Mouse (Mus musculus): ENCODE data around the gene Klhl35.

Gene Klhl35

DNA sequence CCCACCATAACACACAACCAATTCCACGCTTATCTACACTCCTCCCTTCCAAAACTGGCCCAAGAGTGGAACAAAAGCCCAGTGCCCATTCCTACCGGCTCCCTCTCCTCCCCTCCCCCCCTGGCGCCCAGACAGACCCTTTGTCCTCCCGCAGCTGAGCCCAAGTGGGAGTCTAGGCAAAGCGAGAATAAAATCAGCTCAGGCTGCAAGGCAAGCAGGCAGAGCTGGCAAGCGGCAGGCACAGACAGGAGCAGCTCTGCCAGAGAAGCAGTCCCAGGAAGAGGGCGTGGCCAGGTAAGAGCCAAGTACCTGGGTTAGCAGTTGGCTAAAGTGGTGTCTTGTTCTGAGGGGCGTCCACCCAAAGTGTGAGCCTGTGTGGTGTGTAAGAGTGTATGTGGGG, at the start of gene Klhl35:
Gene Klhl35, plus strand, starts transcription at position 194 of the 400 bp plus-strand sequence.
- DNase-seq (ENCODE audit: low read depth) = no peak

DNA sequence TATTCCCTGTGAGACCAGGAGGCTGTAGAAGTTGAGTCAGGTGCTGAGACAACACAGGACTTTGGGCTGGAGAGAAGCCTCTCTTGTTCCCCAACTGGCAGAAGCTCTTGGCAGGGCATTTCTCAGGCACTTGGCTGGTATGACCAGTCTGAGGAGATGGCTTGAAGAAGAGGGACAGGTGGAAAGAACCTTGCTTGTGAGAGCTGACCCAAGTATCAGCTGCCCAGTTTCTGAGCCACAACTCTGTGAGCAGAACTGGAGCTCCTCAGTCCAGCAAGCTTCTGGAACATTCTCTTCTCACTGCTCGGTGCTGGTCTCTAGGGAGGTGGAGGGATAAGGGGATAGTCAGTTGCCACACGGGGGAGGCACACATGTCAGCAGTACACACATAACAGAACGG, 46.5 kb upstream of the Klhl35 start:
- DNase-seq (ENCODE audit: low read depth) = no peak

- no peak for DNase-seq (ENCODE audit: low read depth)
Observed at GRCm38 (mm10) chr7:99421006-99421405, 44.8 kb upstream of the Klhl35 start.

DNA sequence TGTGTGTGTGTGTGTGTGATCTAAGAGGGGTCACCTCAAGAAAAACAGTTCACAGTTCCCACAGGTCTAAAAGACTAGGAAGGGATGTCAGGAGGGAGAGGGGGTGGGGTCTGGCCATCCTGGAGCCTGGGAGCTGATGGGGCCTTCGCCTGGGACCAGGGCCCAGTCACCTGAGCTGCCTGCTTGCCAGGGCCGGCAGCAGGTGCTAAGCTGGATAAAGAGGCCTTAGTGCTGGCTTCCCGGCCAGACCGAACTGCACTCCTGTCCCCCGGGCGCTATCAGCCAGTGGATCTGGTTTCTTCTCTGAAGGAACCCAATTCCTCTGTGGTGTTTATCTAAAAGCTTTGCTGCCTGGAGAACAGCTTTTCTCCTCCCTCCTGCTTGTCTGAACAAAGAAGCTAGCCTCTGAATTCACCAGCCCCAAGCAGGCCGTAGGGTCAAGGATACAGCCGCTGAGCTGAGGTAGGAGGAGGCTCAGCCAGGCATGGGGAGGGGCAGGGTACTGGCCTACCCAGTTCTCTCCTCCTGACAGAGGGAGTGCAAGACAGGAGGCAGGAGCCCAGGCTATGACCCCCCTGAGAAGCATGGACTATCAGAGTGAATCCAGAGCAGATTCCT, 41.2 kb upstream of the Klhl35 start:
- no peak for DNase-seq (ENCODE audit: low read depth)

DNA sequence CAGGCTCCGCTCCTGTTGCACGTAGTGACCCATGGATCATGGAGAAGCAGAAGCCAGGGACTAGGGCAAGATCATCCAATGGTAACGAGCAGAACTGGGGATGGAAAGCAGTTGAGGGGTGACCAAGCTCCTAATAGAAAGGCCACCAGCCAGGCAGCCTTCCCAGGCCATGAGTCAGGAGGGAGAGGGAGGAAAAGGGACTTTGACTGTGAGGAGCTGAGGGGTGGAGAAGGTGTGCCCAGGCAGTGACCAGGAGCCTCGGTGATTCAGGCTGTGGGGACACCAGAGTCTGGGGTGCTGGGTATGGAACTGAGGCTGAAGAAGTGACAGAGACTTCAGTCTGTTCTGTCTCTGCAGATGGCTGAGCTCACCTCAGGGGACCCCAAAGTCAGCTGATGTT, 40.1 kb upstream of the Klhl35 start:
- DNase-seq (ENCODE audit: low read depth) = no peak

DNA sequence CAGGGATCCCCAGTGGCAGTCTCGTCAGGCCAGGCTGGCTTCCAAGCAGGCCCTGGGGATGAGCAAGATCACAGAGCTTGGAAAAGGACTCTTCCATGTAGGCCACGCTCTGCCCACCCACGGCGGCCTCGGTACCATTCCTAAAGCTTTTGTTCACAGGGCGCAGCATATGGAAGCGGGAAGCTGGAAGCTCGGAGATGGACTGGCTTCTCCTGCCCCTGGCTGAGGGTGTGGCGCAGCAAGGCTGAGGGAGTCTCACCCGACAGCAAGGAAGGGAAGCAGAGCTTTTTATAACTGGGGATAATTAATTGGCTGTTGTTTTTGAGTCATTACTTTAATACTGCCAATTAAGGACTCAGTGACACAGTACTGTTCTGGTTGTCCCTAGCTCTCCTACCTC, 38.8 kb upstream of the Klhl35 start:
- DNase-seq (ENCODE audit: low read depth) = no peak

DNA sequence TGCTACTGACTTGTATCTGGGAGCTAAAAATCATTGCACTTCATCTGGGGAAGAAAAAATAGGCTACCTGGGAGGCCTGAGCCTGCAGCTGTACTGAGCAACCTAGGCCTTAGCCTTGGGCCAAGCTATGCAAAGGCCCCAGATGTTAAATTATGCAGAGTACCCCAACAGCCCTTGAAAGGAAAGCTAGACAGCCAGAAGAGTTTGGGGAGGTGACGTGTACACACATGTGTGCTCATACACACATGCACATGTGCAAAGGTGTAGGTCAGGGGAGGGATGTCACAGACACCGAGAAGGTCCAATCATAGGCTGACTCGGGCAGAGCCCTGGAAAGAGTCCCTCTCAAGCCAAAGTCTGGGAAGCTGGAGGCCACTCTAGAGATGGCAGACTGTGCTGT, 37.8 kb upstream of the Klhl35 start:
- no peak for DNase-seq (ENCODE audit: low read depth)

DNA sequence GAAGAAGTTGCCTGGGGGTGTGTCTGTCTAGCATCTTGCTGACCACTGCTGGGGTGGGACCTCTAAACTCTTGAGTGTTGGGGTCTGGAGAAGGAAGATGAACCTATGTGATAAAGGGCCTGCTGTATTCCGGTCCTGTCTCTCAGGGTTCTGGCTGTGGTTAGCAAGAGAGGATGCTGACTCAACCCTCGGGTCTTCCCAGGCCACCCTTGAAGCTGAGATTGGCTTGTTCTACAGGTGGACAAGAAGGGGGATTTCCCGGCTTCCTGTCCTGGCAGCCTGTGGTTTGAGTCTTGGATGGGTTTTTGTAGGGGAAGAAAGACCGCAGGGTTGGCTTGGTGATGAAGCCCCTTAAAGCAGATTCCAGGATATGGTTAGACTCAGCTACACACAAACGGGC, 37.0 kb upstream of the Klhl35 start:
- no peak for DNase-seq (ENCODE audit: low read depth)

- DNase-seq (ENCODE audit: low read depth) = no peak
Observed at GRCm38 (mm10) chr7:99429786-99430185, 36.0 kb upstream of the Klhl35 start.

DNA sequence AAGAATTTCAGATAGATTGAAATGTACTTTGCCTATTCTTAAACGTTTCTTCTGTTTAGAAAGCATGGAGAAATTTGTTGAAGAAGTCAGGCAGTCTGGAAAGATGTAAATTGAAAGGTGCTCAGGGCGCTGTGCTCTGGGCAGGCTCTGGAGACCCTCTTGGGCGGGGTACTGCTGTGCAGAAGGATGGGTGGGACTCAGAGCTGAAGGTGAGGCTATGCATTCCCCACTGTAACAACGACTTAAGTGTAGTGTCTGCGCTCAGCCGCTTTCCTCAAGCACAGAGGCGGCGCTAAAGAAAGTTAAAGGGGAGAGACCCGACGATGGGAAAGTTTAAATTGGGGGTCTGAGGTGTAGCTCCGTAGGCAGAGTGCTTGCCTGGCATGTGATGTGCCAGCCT, 35.6 kb upstream of the Klhl35 start:
- DNase-seq (ENCODE audit: low read depth) = no peak

- peak; percentile 63 for DNase-seq (ENCODE audit: low read depth)
Observed at GRCm38 (mm10) chr7:99432248-99432647, 33.6 kb upstream of the Klhl35 start.

- peak; percentile 47 for DNase-seq (ENCODE audit: low read depth)
Observed at GRCm38 (mm10) chr7:99432863-99433262, 32.9 kb upstream of the Klhl35 start.

DNA sequence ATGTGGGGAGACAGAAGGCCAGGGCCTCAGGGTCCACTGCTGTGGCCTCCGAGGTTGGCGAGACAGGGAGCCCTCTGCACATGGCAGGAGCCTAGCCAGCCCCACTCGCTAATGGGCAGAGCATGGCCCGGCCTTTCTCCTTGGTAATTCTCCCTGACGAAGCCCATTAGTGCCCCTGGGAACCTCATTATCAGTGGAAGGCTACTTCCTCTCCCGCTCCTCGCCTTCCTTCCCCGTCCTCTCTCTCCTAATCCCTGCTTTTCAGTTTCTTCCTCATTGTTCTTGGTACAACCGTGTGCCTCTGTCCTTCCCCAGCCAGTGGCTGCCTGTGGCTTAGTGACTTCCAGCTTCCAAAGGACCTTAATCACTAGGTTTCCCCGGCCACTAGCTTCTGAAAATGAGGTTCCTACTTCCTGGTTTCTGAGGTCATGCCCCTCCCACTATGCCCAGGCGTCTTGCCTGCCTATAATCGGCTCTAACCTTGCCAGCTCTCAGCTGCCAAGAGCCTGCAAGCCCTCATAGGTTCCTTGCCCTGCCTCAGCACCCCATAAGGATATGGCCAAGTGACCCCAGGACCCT, 31.0 kb upstream of the Klhl35 start:
- DNase-seq (ENCODE audit: low read depth) = peak; percentile 61

- no peak for DNase-seq (ENCODE audit: low read depth)
Observed at GRCm38 (mm10) chr7:99436530-99436929, 29.3 kb upstream of the Klhl35 start.

- DNase-seq (ENCODE audit: low read depth) = no peak
Observed at GRCm38 (mm10) chr7:99438881-99439280, 26.9 kb upstream of the Klhl35 start.

DNA sequence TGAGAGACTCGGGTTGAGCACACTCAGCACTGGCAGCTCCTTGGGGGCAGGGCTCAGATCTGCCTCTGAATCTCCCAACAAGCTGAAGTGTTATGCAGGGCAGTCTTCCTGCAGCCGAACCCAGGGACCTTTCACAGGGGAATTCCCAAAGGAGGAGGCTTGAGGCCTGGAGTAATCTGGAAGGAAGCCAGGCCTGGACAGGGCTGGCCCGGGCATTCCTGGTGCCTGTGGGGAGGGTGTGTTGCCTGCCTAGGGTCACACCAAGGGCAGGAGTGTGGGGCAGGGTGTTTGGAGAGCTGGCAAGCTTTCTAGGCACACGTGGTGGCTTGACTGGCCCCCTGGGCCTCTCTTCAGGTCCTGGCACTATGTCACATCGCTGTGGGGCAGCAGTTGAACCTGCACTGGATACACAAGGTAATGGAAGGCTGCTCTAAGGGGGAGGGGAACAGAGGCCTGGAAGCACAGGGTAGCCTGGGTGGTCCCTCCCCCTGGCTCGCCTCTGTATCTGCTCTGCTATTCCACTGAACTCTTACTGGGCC, 24.2 kb upstream of the Klhl35 start:
- no peak for DNase-seq (ENCODE audit: low read depth)

DNA sequence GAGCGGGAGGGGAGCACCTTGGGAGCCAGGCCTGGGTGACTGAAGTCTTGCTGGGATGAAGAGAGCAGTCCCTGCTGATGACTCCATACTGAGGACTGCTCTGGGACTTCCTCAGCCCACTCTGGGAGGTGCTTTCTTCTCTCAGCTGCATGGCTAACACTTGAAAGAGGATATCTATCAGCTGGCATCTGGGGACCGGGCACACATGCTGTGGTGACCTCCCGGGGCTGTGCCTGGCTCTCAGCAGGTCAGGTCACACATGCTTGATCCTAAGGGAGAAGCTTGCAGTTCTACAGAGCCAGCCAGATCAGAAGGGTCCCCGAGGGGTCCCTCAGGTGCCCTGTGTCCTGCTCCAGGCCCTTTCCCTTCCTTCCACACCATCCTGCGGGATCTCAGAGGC, 22.6 kb upstream of the Klhl35 start:
- no peak for DNase-seq (ENCODE audit: low read depth)

DNA sequence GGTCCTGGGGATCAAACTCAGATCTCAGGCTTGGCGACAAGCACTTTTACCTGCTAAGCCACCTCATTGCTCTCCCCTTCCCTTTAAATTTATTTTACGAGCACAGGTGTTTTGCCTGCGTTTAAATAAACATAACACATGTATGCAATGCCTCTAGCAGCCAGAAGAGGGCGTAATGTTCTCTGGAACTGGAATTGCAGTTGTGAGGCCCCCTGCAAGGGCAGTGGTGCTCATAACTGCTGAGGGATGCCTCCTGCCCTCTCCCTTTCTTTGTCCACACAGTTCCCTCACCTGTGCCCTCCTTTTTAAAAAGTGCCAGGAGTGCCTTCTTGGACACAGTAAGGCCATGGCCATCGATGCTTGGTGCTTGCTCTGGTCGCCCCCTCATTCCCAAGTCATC, 21.8 kb upstream of the Klhl35 start:
- no peak for DNase-seq (ENCODE audit: low read depth)

- no peak for DNase-seq (ENCODE audit: low read depth)
Observed at GRCm38 (mm10) chr7:99445833-99446232, 20.0 kb upstream of the Klhl35 start.

DNA sequence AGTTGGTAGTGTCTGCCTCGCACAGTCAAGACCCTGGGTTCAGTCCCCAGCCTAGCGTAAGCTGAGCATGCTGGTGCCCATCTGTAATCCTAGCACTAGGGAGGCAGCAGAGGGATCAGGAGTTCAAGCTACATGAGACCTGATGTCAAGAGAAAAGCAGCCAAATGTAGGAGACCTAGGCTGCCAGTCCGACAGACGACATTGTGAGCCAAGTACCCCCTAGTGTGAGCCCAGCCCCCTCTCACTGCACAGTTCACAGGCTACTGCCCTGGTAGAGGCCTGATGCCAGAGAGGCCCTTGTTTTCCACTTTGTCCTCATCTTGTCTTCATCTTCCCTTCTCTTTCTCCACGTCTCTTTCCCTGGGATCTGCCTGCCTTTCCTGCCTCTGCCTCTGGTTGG, 18.5 kb upstream of the Klhl35 start:
- DNase-seq (ENCODE audit: low read depth) = no peak

DNA sequence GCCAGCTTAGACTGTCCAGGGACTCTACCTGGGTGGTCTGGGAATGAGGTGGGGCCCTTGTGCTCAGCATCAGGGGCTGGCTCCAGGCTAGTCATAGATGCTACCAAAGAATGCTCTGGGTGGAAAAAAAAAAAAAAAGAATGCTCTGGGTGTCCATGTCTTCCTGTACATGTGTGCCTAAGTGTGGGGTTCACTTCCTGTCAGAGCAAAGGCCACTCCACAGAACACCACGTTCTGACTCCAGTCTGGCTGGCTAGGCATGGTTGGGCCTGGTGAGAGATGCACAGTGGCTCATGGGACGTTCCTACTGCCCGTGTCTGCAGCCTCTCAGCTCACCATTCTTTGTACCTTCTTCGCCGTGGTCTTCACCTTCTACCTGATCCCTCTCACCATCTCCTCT, 17.2 kb upstream of the Klhl35 start:
- no peak for DNase-seq (ENCODE audit: low read depth)

DNA sequence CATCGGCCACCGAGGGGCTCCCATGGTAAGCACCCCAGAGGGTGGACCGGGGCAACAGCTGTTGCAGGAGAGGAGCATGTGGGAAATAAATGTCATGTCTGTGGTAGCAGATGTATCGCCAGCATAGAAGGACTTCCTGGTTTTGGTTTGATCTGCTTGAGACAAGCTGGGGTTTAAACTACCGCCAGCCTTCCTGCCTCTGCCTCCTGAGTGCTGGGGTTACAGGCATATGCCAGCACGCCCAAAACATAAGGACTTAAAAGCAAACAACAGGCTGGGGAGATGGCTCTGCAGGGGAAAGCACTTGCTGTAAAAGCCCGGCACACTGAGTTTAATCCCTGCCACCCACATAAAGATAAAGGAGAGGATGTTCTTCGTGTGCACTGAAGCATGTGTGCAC, 16.7 kb upstream of the Klhl35 start:
- peak; percentile 71 for DNase-seq (ENCODE audit: low read depth)

DNA sequence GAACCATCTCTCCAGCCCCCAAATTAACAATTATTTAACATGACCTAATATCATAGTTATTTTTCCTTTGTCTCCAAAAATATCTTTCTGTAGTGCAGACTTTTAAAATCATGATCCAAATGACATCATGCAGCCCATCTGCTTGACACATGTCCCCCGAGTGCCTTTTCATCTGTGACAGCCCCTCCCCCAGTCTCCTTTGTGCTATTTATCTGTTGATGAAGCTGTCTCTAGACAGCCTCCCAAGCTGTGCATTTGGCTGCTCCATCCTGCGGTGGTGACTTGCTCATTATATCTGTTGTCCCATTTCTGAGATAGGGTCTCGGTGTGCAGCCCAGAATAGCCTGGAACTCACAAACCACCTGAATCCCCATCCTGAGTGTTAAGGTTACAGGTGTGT, 16.1 kb upstream of the Klhl35 start:
- no peak for DNase-seq (ENCODE audit: low read depth)

GRCm38 (mm10) chr7:99450703-99451102, 15.1 kb upstream of the Klhl35 start:
- DNase-seq (ENCODE audit: low read depth) = peak; percentile 90

All from naive thymus-derived CD4-positive, alpha-beta T cell, adult 2 months (primary cell).